Mouse (Mus musculus) hindbrain, embryonic 14.5 days (tissue): ENCODE data around the gene Imp4. TPM values are rescaled to one million over a fixed set of nuclear protein-coding genes. Genes with fewer than 3 reads are reported as not detected.
"Not testable (repeated sequence)": the region's sequence is repeated elsewhere in the genome, so short reads cannot be mapped to it uniquely, and the experiment has no call there.

Source experiments
- ATAC-seq: fragments of 200-750 bp; cut with Nextera tagmentation; 2 replicates; pipeline ENCODE4 v1.8.0; 2017; ENCODE audit warnings: moderate number of reproducible peaks, mild to moderate bottlenecking, moderate TSS enrichment, moderate library complexity; ENCODE audit not compliant: low FRiP score
- DNase-seq: peaks from one replicate; pipeline ENCODE4 v3.0.0-alpha.2; 2015; ENCODE audit warnings: low spot score
- H3K27ac ChIP-seq: fragments of 300-500 bp; sonication (generic); 2 replicates; pipeline ENCODE4 v1.5.1; 2014; ENCODE audit warnings: mild to moderate bottlenecking, moderate library complexity
- H3K27me3 ChIP-seq: fragments of 300-500 bp; sonication (generic); 2 replicates; pipeline ENCODE4 v1.6.1; 2014; ENCODE audit warnings: mild to moderate bottlenecking, low read length, mixed read lengths; ENCODE audit not compliant: control insufficient read depth, insufficient read depth
- H3K36me3 ChIP-seq: fragments of 300-500 bp; sonication (generic); replicated peaks from 2 replicates; pipeline ENCODE4 v1.6.1; 2014; ENCODE audit not compliant: control insufficient read depth, insufficient read depth
- H3K4me1 ChIP-seq: fragments of 300-500 bp; sonication (generic); replicated peaks from 2 replicates; pipeline ENCODE4 v1.6.1; 2014; ENCODE audit warnings: antibody characterized with exemption, low read length, mixed read lengths; ENCODE audit not compliant: control insufficient read depth, insufficient read depth
- H3K4me2 ChIP-seq: fragments of 300-500 bp; sonication (generic); replicated peaks from 2 replicates; pipeline ENCODE4 v1.6.1; 2014; ENCODE audit warnings: mild to moderate bottlenecking, moderate library complexity
- H3K4me3 ChIP-seq: fragments of 300-500 bp; sonication (generic); replicated peaks from 2 replicates; pipeline ENCODE4 v1.5.1; 2014; ENCODE audit warnings: mild to moderate bottlenecking, low read length
- H3K9ac ChIP-seq: fragments of 300-500 bp; sonication (generic); 2 replicates; pipeline ENCODE4 v1.6.1; 2014
- H3K9me3 ChIP-seq: fragments of 300-500 bp; sonication (generic); 2 replicates; pipeline ENCODE4 v1.6.1; 2016; ENCODE audit warnings: low read length; ENCODE audit not compliant: control insufficient read depth
- WGBS: fragments of 180-500 bp; shearing (Covaris S2); extraction: QIAGEN DNeasy Blood & Tissue Kit; methylation state at CpG from one replicate; pipeline ENCODE4 v1.1.7; 2014; 5-methylcytosine and 5-hydroxymethylcytosine counted together
- polyA plus RNA-seq: library from polyadenylated mRNA; unstranded; fragments of >200 nt; fragmentation: Nextera tagmentation; extraction: Ambion mirVana; gene quantifications from 2 replicates; pipeline ENCODE4 v1.2.1, GENCODE M21; 2014

Gene Imp4
- polyA plus RNA-seq, 1 experiment from 2014 or later = 49.6 TPM

GRCm38 (mm10) chr1:34432776-34433481, 6.7 kb upstream of the Imp4 start:
- ATAC-seq = peak; percentile 9; the same call in 1 of the 2 replicates
- H3K4me1 ChIP-seq = peaks cover 11% of the 10 kb centered on the region

GRCm38 (mm10) chr1:34433891-34434521, 5.6 kb upstream of the Imp4 start:
- Histone ChIP-seq H3K9ac (peak overlapping the region; percentile 28), H3K9me3 (peaks cover 14% of the 10 kb centered on the region), H3K4me2 (peak overlapping the region; percentile 88), H3K4me3 (peak overlapping the region; percentile 46), H3K36me3 (peaks cover 9% of the 10 kb centered on the region; the same call in 1 of the 2 replicates), H3K27me3 (no peaks in the 10 kb centered on the region), H3K27ac (peak overlapping the region; percentile 28; the same call in 1 of the 2 replicates), H3K4me1 (peaks cover 15% of the 10 kb centered on the region)
- peak; percentile 51 for DNase-seq
- no peak for ATAC-seq
- 7% methylated on average over 19 of the region's 19 CpGs for WGBS

More at GRCm38 (mm10) chr1:34432776-34433481, 6.7 kb upstream of the Imp4 start:
- peak overlapping the region; percentile 48 for H3K4me3 ChIP-seq
- 2% methylated on average over 35 of the region's 35 CpGs for WGBS
- H3K27me3 ChIP-seq = no peaks in the 10 kb centered on the region
- peak overlapping the region; percentile 88 for H3K4me2 ChIP-seq
- DNase-seq = peak; percentile 72
- H3K9ac ChIP-seq = peak overlapping the region; percentile 65
- H3K9me3 ChIP-seq = peaks cover 14% of the 10 kb centered on the region
- H3K36me3 ChIP-seq = peaks cover 9% of the 10 kb centered on the region; the same call in 1 of the 2 replicates
- peak overlapping the region; percentile 71 for H3K27ac ChIP-seq

DNA sequence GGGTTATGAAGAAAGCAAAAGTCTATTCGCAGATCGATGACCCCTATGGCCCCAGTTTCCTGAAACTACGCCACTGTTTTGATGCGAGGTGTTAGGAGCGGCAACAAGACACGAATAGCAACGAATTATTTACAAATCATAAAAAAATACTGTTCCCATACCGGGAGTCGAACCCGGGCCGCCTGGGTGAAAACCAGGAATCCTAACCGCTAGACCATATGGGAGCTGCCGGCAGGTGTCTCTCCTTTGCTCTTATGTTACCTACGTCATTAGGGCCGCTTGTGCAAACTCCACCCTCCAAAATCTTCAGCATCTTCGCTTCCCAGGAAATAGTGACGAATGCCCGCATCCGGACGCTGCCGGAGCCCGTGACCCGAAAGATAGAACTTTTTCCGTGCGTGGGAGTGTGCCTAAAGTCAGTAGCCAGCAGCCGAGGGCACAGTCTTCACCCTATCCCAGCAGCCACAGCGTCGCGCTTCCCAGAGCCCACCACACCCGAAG, 4.9 kb upstream of the Imp4 start:
- Histone ChIP-seq H3K4me2 (peak overlapping the region; percentile 88), H3K4me3 (peak overlapping the region; percentile 46), H3K27me3 (no peaks in the 10 kb centered on the region), H3K27ac (peak overlapping the region; percentile 92), H3K36me3 (peaks cover 9% of the 10 kb centered on the region; the same call in 1 of the 2 replicates), H3K9me3 (peaks cover 12% of the 10 kb centered on the region), H3K4me1 (peaks cover 15% of the 10 kb centered on the region), H3K9ac (peak overlapping the region; percentile 75)
- ATAC-seq (peak; percentile 38), DNase-seq (peak; percentile 100)
- WGBS = under 1% methylated on average over 30 of the region's 30 CpGs

DNA sequence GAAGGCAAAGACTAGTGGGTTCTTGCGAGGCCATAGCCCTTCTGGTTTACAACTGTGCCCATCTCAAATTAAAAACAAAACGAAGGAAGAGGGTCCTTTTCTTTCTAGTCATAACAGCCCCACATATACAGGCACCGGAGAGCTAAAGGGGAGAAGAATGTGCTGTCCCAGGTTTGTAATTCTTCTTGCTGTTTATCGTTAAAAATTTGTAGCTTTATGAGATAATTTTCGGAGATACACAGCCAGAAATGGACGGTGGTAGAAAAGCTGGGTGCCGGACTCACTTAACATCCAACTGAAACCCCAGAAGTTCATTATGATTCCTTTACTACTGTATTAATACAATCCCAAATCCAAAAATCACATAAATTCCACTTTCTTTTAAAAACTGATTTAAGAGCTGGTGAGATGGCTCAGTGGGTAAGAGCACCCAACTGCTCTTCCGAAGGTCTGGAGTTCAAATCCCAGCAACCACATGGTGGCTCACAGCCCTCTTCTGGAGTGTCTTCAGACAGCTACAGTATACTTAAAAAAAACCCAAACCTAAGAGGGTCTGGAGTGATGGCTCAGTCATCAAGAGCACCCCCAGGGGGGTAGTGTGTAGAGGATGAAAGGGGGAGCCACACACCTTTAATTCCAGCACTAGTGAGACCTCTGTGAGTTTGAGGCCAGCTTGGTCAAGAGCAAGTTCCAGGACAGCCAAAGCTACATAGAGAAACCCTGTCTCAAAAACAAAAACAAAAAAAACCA, 4.1 kb upstream of the Imp4 start:
- peaks cover 4% of the 10 kb centered on the region for H3K9me3 ChIP-seq
- peak overlapping the region; percentile 75 for H3K9ac ChIP-seq
- H3K4me1 ChIP-seq = peaks cover 19% of the 10 kb centered on the region
- peak overlapping the region; percentile 46 for H3K4me3 ChIP-seq
- H3K4me2 ChIP-seq = peak overlapping the region; percentile 88
- DNase-seq (no peak), ATAC-seq (no peak)
- 27% methylated on average over 8 of the region's 8 CpGs for whole genome bisulfite sequencing
- no peaks in the 10 kb centered on the region for H3K27me3 ChIP-seq
- peak overlapping the region; percentile 92 for H3K27ac ChIP-seq
- peaks cover 9% of the 10 kb centered on the region; the same call in 1 of the 2 replicates for H3K36me3 ChIP-seq

DNA sequence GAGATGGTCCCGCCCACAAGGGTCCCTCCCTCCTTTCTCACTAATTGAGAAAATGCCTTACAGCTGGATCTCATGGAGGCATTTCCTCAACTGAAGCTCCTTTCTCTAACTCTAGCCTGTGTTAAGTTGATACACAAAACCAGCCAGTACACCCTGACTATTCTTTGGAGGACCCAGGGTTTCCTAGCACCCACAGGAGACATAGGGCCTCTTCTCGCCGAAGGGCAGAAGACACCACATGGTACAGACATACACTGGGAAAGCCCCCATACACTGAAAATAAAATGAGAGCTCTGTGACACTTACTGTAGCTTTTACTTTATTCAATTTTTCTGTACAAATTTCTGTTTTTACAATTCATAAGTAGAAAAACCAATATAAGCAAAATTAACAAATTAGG, 3.3 kb upstream of the Imp4 start:
- no peak for ATAC-seq
- no peaks in the 10 kb centered on the region for H3K27me3 ChIP-seq
- WGBS = 94% methylated on average over 3 of the region's 3 CpGs
- H3K27ac ChIP-seq = no peak overlapping the region
- DNase-seq = no peak
- H3K4me3 ChIP-seq = no peak overlapping the region
- H3K4me1 ChIP-seq = peaks cover 26% of the 10 kb centered on the region
- H3K9me3 ChIP-seq = no peaks in the 10 kb centered on the region
- H3K4me2 ChIP-seq = no peak overlapping the region
- H3K36me3 ChIP-seq = peaks cover 14% of the 10 kb centered on the region; the same call in 1 of the 2 replicates
- H3K9ac ChIP-seq = no peak overlapping the region

DNA sequence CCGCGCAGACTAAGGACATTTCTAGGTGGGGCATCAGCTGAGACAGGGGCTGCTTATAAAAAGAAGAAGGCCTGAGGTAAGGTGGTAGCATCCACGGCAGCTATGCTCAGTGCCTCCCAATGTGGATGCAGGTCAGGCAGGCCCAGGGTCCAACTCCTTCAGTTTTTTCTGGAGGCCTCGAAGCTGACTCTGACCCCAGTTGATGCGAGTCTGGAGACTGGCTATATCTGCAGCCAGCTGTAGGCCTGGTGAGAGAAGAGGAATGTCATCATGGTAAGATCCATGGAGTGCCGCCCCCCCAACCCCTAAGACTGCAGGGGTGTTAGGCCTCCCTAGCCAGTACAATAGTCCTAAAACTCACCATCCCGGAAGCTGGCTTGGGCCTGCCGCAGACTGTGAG, 2.3 kb upstream of the Imp4 start:
- not testable (repeated sequence) for ATAC-seq

DNA sequence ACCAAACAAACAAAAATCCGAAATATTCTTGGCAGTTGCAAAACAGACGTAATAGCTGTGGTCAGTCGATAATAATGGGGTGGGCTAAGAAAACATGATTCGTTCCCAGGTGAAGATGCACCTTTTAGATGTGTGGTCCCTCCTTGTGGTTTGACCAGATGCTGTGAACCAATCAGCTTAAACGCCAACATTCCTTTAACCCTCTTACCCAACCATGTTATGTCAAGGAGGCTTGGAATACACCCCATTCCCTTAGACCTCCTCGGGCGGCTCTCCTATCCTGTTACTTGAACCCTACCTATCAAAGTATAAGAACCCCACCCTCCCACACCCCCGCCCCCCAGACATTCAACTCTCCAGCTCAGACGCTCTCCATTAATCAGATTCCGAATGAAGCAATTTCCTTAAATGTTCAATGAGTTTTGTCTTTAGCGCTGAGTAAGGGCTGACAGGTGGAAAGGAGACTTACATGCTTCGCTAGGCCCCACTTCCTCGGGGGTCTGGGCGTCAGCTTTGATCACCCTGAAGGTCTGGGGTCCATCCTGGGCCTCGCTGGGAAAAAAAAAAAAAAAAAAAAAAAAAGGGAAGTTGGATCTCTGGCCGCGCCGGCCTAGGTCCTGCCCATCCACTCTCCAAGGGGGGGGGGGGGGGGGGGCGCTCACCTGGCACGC, 1.1 kb upstream of the Imp4 start:
- peak overlapping the region; percentile 59 for H3K4me3 ChIP-seq
- peaks cover 20% of the 10 kb centered on the region for H3K4me1 ChIP-seq
- H3K36me3 ChIP-seq = peaks cover 28% of the 10 kb centered on the region
- H3K27ac ChIP-seq = no peak overlapping the region
- WGBS = 49% methylated on average over 15 of the region's 20 CpGs
- H3K27me3 ChIP-seq = no peaks in the 10 kb centered on the region
- DNase-seq (no peak), ATAC-seq (no peak)
- H3K4me2 ChIP-seq = peak overlapping the region; percentile 66
- H3K9ac ChIP-seq = peak overlapping the region; percentile 41; the same call in 1 of the 2 replicates
- H3K9me3 ChIP-seq = no peaks in the 10 kb centered on the region

More for the DNA sequence above, 2.3 kb upstream of the Imp4 start:
- Histone ChIP-seq H3K36me3 (peaks cover 17% of the 10 kb centered on the region; the same call in 1 of the 2 replicates), H3K4me1 (peaks cover 23% of the 10 kb centered on the region)
- not testable (repeated sequence) for H3K9me3 ChIP-seq, DNase-seq, H3K27ac ChIP-seq, H3K27me3 ChIP-seq, H3K9ac ChIP-seq, H3K4me2 ChIP-seq, H3K4me3 ChIP-seq
- WGBS = 93% methylated on average over 8 of the region's 8 CpGs

- H3K27me3 ChIP-seq = no peaks in the 10 kb centered on the region
- peaks cover 15% of the 10 kb centered on the region for H3K4me1 ChIP-seq
- no peaks in the 10 kb centered on the region for H3K9me3 ChIP-seq
- ATAC-seq (peak; percentile 46), DNase-seq (no peak)
- WGBS = 8% methylated on average over 31 of the region's 31 CpGs
- peak overlapping the region; percentile 26 for H3K27ac ChIP-seq
- peak overlapping the region; percentile 57 for H3K9ac ChIP-seq
- peaks cover 44% of the 10 kb centered on the region for H3K36me3 ChIP-seq
- H3K4me3 ChIP-seq = peak overlapping the region; percentile 59
- peak overlapping the region; percentile 72 for H3K4me2 ChIP-seq
These were observed 445 bp downstream of the Imp4 start for GRCm38 (mm10) chr1:34439961-34440630.
